Mouse (Mus musculus) CH12F3 (cell line): ENCODE results near the gene Neto2.

Experiments used
- in situ Hi-C: fragments of 300-500 bp; cut with MboI; formaldehyde crosslinking; loops from 2 replicates; pipeline ENCODE4 v1.14.3; 2020; ENCODE audit warnings: low sequenced_read_pairs

Neto2 gene

GRCm38 (mm10) chr8:85603203-85603895 is 97.4 kb downstream of the Neto2 start:
- in situ Hi-C loops, result no loop called here

GRCm38 (mm10) chr8:85602737-85603136 is 98.0 kb downstream of the Neto2 start:
- in situ Hi-C loops, result no loop called here

- in situ Hi-C loops, result no loop called here
Measured at GRCm38 (mm10) chr8:85601741-85602140, 99.0 kb downstream of the Neto2 start.

- in situ Hi-C loops, result no loop called here
Measured at GRCm38 (mm10) chr8:85597413-85598191, 103.1 kb downstream of the Neto2 start.

- in situ Hi-C loops, result no loop called here
Measured at GRCm38 (mm10) chr8:85595391-85595790, 105.3 kb downstream of the Neto2 start.

- in situ Hi-C loops, result no loop called here
Measured at GRCm38 (mm10) chr8:85594983-85595382, 105.7 kb downstream of the Neto2 start.

GRCm38 (mm10) chr8:85593324-85593723 is 107.4 kb downstream of the Neto2 start:
- in situ Hi-C loops, result no loop called here

- in situ Hi-C loops, result no loop called here
Measured at GRCm38 (mm10) chr8:85591532-85591931, 109.2 kb downstream of the Neto2 start.

GRCm38 (mm10) chr8:85590258-85590657 is 110.5 kb downstream of the Neto2 start:
- in situ Hi-C loops, result no loop called here

GRCm38 (mm10) chr8:85588596-85588995 is 112.1 kb downstream of the Neto2 start:
- in situ Hi-C loops, result no loop called here
